Mouse (Mus musculus) CH12.LX (cell line): ENCODE measurements at regions not wholly inside any gene's neighbourhood (a gene's known extent, or its start where the extent isn't known, plus 50 kb on each side); places are given as distances from the start of the nearest gene placed in this dataset.

ENCODE experiments used
- DNase-seq: peaks from one replicate; pipeline ENCODE4 v3.0.0-alpha.2; 2013; ENCODE audit errors: extremely low read depth
- H3K27ac ChIP-seq: 2 replicates; pipeline ENCODE4 v1.5.1; 2012; ENCODE audit warnings: low read depth, mild to moderate bottlenecking, control low read depth, moderate library complexity; ENCODE audit not compliant: insufficient read depth
- H3K27me3 ChIP-seq: replicated peaks from 2 replicates; pipeline ENCODE3; 2012; ENCODE audit warnings: inconsistent platforms
- H3K36me3 ChIP-seq, 2 experiments: replicated peaks in 1 of 2; 2 replicates each; pipeline versions ENCODE3 to v1.6.1; 2012; ENCODE audit warnings: inconsistent platforms in 1 of 2, low read length in 1 of 2, mild to moderate bottlenecking in 1 of 2, mixed read lengths in 1 of 2, moderate library complexity in 1 of 2; ENCODE audit not compliant: control insufficient read depth in 1 of 2, insufficient read depth in 1 of 2
- H3K4me1 ChIP-seq, 2 experiments: 2 replicates each; pipeline ENCODE4 v1.6.1; 2012; ENCODE audit warnings: inconsistent platforms in 1 of 2, moderate library complexity in 1 of 2; ENCODE audit not compliant: insufficient read depth in 2 of 2, control insufficient read depth in 1 of 2
- H3K4me2 ChIP-seq: 2 replicates; pipeline ENCODE4 v1.6.1; 2012; ENCODE audit warnings: low read depth, mild to moderate bottlenecking, control low read depth; ENCODE audit not compliant: poor library complexity, insufficient read depth, severe bottlenecking
- H3K4me3 ChIP-seq, 3 experiments: fragments of 150-350 bp in 1 of 3; sonication (generic) in 1 of 3; replicated peaks in 1 of 3; 2 replicates each; pipeline versions ENCODE3 to v1.5.1; 2011 to 2012; ENCODE audit warnings: low read depth in 2 of 3, low read length in 2 of 3, mild to moderate bottlenecking in 2 of 3, moderate library complexity in 2 of 3, control low read depth in 1 of 3, improper control_type of control experiment in 1 of 3, inconsistent platforms in 1 of 3, mixed read lengths in 1 of 3; ENCODE audit not compliant: poor library complexity in 1 of 3
- H3K79me2 ChIP-seq: replicated peaks from 2 replicates; pipeline ENCODE4 v1.6.1; 2012; ENCODE audit warnings: mild to moderate bottlenecking, moderate library complexity; ENCODE audit not compliant: control insufficient read depth, poor library complexity, insufficient read depth, severe bottlenecking; ENCODE audit errors: extremely low read depth
- H3K9ac ChIP-seq: 2 replicates; pipeline ENCODE4 v1.6.1; 2012; ENCODE audit warnings: low read depth, mild to moderate bottlenecking, control low read depth, moderate library complexity; ENCODE audit not compliant: insufficient read depth
- H3K9me3 ChIP-seq: replicated peaks from 2 replicates; pipeline ENCODE3; 2012; ENCODE audit warnings: low read length, inconsistent platforms, mixed read lengths
- CHD1 ChIP-seq: IDR thresholded peaks from 2 replicates; pipeline ENCODE4 v1.6.1; 2012; ENCODE audit warnings: low read depth, low read length, improper control_type of control experiment, inconsistent platforms
- CHD2 ChIP-seq: IDR thresholded peaks from 2 replicates; pipeline ENCODE4 v1.6.1; 2011; ENCODE audit warnings: low read length, improper control_type of control experiment
- E2F4 ChIP-seq: IDR thresholded peaks from 2 replicates; pipeline ENCODE4 v1.6.1; 2011; ENCODE audit warnings: low read depth, low read length, improper control_type of control experiment; ENCODE audit not compliant: insufficient replicate concordance
- ELF1 ChIP-seq: IDR thresholded peaks from 2 replicates; pipeline ENCODE4 v1.6.1; 2014; ENCODE audit warnings: low read depth, mild to moderate bottlenecking, inconsistent platforms, low read length, improper control_type of control experiment
- EP300 ChIP-seq: IDR thresholded peaks from 2 replicates; pipeline ENCODE4 v1.6.1; 2011; ENCODE audit warnings: low read length, improper control_type of control experiment
- GABPA ChIP-seq: IDR thresholded peaks from 2 replicates; pipeline ENCODE4 v1.6.1; 2012; ENCODE audit warnings: low read depth, low read length, improper control_type of control experiment, inconsistent platforms; ENCODE audit not compliant: insufficient replicate concordance
- HCFC1 ChIP-seq: IDR thresholded peaks from 2 replicates; pipeline ENCODE4 v1.6.1; 2012; ENCODE audit warnings: low read depth, mild to moderate bottlenecking, inconsistent platforms, low read length, improper control_type of control experiment
- IRF4 ChIP-seq: IDR thresholded peaks from 2 replicates; pipeline ENCODE4 v1.6.1; 2014; ENCODE audit warnings: low read depth, mild to moderate bottlenecking, inconsistent platforms, low read length, improper control_type of control experiment
- JUN ChIP-seq: IDR thresholded peaks from 2 replicates; pipeline ENCODE4 v1.6.1; 2011; ENCODE audit warnings: low read depth, mild to moderate bottlenecking, low read length, improper control_type of control experiment, moderate library complexity; ENCODE audit not compliant: insufficient read depth
- JUND ChIP-seq: conservative IDR thresholded peaks from 2 replicates; pipeline ENCODE4 v1.6.1; 2011; ENCODE audit warnings: low read depth, low read length, improper control_type of control experiment
- KAT2A ChIP-seq: IDR thresholded peaks from 2 replicates; pipeline ENCODE4 v1.6.1; 2012; ENCODE audit warnings: low read length, improper control_type of control experiment, inconsistent platforms; ENCODE audit not compliant: insufficient replicate concordance
- MAX ChIP-seq: IDR thresholded peaks from 2 replicates; pipeline ENCODE4 v1.6.1; 2011; ENCODE audit warnings: low read length, improper control_type of control experiment
- MAZ ChIP-seq: IDR thresholded peaks from 2 replicates; pipeline ENCODE4 v1.6.1; 2012; ENCODE audit warnings: low read depth, mild to moderate bottlenecking, inconsistent platforms, low read length, improper control_type of control experiment, moderate library complexity
- MYC ChIP-seq: IDR thresholded peaks from 2 replicates; pipeline ENCODE4 v1.6.1; 2011; ENCODE audit warnings: low read depth, mild to moderate bottlenecking, improper control_type of control experiment, low read length
- NELFE ChIP-seq: IDR thresholded peaks from 2 replicates; pipeline ENCODE4 v1.6.1; 2011; ENCODE audit warnings: low read depth, low read length, improper control_type of control experiment
- PAX5 ChIP-seq: IDR thresholded peaks from 2 replicates; pipeline ENCODE4 v1.6.1; 2012; ENCODE audit warnings: low read length, inconsistent platforms, mixed read lengths
- POLR2A ChIP-seq: IDR thresholded peaks from 2 replicates; pipeline ENCODE4 v1.6.1; 2011; ENCODE audit warnings: low read depth, mild to moderate bottlenecking, improper control_type of control experiment, low read length
- RAD21 ChIP-seq: IDR thresholded peaks from 2 replicates; pipeline ENCODE4 v1.6.1; 2011; ENCODE audit warnings: low read depth, mild to moderate bottlenecking, low read length, improper control_type of control experiment, moderate library complexity
- SIN3A ChIP-seq: IDR thresholded peaks from 2 replicates; pipeline ENCODE4 v1.6.1; 2012; ENCODE audit warnings: low read length, improper control_type of control experiment, inconsistent platforms
- SMC3 ChIP-seq: IDR thresholded peaks from 2 replicates; pipeline ENCODE4 v1.6.1; 2011; ENCODE audit warnings: low read depth, low read length, improper control_type of control experiment
- TBP ChIP-seq: conservative IDR thresholded peaks from 2 replicates; pipeline ENCODE4 v1.6.1; 2011; ENCODE audit warnings: low read depth, low read length, improper control_type of control experiment
- TCF12 ChIP-seq: IDR thresholded peaks from 2 replicates; pipeline ENCODE4 v1.6.1; 2014; ENCODE audit warnings: low read depth, mild to moderate bottlenecking, inconsistent platforms, low read length, improper control_type of control experiment
- UBTF ChIP-seq: IDR thresholded peaks from 2 replicates; pipeline ENCODE4 v1.6.1; 2012; ENCODE audit warnings: low read depth, mild to moderate bottlenecking, inconsistent platforms, low read length, improper control_type of control experiment, moderate library complexity
- USF2 ChIP-seq: conservative IDR thresholded peaks from 2 replicates; pipeline ENCODE4 v1.6.1; 2011; ENCODE audit warnings: low read depth, low read length, improper control_type of control experiment
- ZC3H11A ChIP-seq: IDR thresholded peaks from 2 replicates; pipeline ENCODE4 v1.6.1; 2012; ENCODE audit warnings: low read depth, mild to moderate bottlenecking, inconsistent platforms, low read length, improper control_type of control experiment
- ZMIZ1 ChIP-seq: IDR thresholded peaks from 2 replicates; pipeline ENCODE4 v1.6.1; 2012; ENCODE audit warnings: low read depth, mild to moderate bottlenecking, inconsistent platforms, low read length, improper control_type of control experiment
- ZNF384 ChIP-seq: IDR thresholded peaks from 2 replicates; pipeline ENCODE4 v1.6.1; 2012; ENCODE audit warnings: low read depth, low read length, improper control_type of control experiment, inconsistent platforms
- dilution Hi-C: fragments of 300-500 bp; cut with MboI; formaldehyde crosslinking; loops from 2 replicates; pipeline ENCODE4 v1.14.3; 2020; ENCODE audit warnings: low sequenced_read_pairs; ENCODE audit not compliant: extremely low pct_unique_long_range_greater_than_20kb, extremely low pct_ligation_motif_present
- in situ Hi-C: fragments of 300-500 bp; cut with MboI; formaldehyde crosslinking; loops from 3 replicates; pipeline ENCODE4 v1.14.3; 2019; ENCODE audit warnings: low sequenced_read_pairs, low pct_ligation_motif_present, low pct_unique_long_range_greater_than_20kb, mixed read lengths

DNA sequence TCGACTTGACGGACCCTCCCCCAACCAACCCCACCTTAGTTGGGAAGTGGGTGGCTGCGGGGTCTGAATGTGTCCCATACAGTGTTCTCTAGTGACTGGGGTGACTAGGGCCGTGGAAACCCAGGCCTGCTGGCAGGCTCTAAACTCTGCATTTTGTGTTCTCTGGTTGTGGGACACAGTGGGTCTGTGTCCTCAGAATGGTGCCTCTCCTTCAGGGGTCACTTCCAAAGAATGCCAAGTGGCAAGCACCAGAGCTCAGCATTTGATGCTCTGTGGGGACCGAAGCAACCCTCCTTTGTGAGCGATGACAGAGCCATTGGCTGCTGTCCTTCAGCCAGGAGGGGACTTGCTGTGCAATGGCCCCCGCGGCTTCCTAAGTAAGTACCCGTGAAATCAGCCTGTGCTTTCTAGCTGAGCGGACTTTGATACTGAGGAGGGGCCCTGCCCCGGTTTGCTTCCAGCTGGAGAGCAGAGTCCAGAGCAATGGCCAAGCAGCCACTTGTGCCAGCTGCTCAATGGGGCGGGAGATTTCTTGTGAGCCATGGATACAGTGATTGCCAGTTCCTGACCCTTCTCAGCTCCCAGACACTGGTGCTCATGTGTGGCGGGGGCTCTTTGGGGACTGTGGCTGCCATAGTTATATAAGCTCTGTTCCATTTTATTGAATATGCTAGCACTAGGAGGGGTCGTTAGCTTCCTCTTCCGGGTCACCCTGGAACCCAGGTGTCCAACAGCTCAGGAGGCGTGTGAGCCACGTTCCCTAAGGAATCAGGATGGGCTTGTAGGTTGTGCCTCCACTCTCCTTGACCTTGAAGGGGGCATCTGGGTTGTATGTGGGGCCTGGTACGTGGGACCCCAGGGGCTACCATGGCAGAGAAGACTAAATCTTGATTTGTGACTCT lies 60.4 kb upstream of the Sulf2 start:
- no peaks in the 10 kb centered on the region for H3K9me3 ChIP-seq
- DNase-seq: no peak
- no peaks in the 10 kb centered on the region for H3K79me2 ChIP-seq
- in situ Hi-C loops (no loop called here), dilution Hi-C loops (no loop called here)
- no peak for TF ChIP-seq ZMIZ1
- no peak for TF ChIP-seq TBP
- no peak for TF ChIP-seq MAX
- TF ChIP-seq CHD2: no peak
- no peak for TF ChIP-seq TCF12
- no peak for TF ChIP-seq ZC3H11A
- no peak for TF ChIP-seq IRF4
- no peak for TF ChIP-seq UBTF
- no peak for TF ChIP-seq GABPA
- no peak for TF ChIP-seq MAZ
- TF ChIP-seq JUND: no peak
- TF ChIP-seq NELFE: no peak
- no peak for TF ChIP-seq ZNF384
- no peak for TF ChIP-seq SMC3
- TF ChIP-seq E2F4: no peak
- TF ChIP-seq USF2: no peak
- TF ChIP-seq ELF1: no peak
- no peak overlapping the region for H3K27ac ChIP-seq
- H3K27me3 ChIP-seq: peaks cover 63% of the 10 kb centered on the region
- no peaks in the 10 kb centered on the region for H3K36me3 ChIP-seq
- no peak overlapping the region for H3K9ac ChIP-seq
- no peaks in the 10 kb centered on the region; a peak in 1 of 4 replicates for H3K4me1 ChIP-seq
- no peak overlapping the region for H3K4me2 ChIP-seq
- no peak overlapping the region for H3K4me3 ChIP-seq

DNA sequence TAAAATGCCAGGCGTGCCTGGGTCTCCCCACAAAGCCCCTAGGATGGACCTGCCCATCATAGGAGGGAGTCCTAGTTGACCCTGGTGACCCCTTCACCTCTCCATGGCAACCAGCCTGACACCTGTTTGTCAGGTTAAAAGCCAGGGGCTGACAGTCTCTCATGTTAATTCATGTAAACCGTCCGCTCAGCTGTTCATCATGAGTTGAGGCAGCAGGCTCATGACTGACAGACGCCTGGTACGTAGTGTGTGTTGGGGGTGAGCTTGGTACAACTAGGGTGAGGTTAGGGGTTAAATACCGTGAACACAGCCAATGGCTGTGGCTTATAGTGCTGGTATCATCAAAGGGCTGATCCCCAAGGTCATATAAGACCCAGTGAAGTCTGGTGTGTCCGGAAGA lies 59.7 kb upstream of the Sulf2 start:
- peaks cover 62% of the 10 kb centered on the region for H3K27me3 ChIP-seq
- H3K9me3 ChIP-seq: no peaks in the 10 kb centered on the region
- no peaks in the 10 kb centered on the region for H3K36me3 ChIP-seq
- no peaks in the 10 kb centered on the region for H3K79me2 ChIP-seq
- H3K4me3 ChIP-seq: no peak overlapping the region
- dilution Hi-C loops (no loop called here), in situ Hi-C loops (no loop called here)
- TF ChIP-seq MYC: no peak
- TF ChIP-seq TCF12: no peak
- no peak for TF ChIP-seq RAD21
- TF ChIP-seq ELF1: no peak
- no peak for TF ChIP-seq ZMIZ1
- TF ChIP-seq HCFC1: no peak
- no peak for TF ChIP-seq KAT2A
- TF ChIP-seq JUN: no peak
- TF ChIP-seq EP300: no peak
- TF ChIP-seq SIN3A: no peak
- no peak for TF ChIP-seq TBP
- TF ChIP-seq PAX5: no peak
- TF ChIP-seq CHD1: no peak
- no peak for TF ChIP-seq UBTF
- no peak for TF ChIP-seq NELFE
- no peak for TF ChIP-seq JUND
- TF ChIP-seq POLR2A: no peak
- no peak for TF ChIP-seq SMC3
- H3K4me2 ChIP-seq: no peak overlapping the region
- no peak for DNase-seq
- H3K4me1 ChIP-seq: no peaks in the 10 kb centered on the region; a peak in 1 of 4 replicates
- no peak overlapping the region for H3K9ac ChIP-seq
- no peak overlapping the region for H3K27ac ChIP-seq
